Mouse (Mus musculus) layer of hippocampus, postnatal 14 days (tissue): ENCODE results near the gene Spag17. TPM values are rescaled to one million over a fixed set of nuclear protein-coding genes. Genes with fewer than 3 reads are reported as not detected.

Experiments used
- DNase-seq, 2 experiments: peaks; one replicate each; pipeline ENCODE4 v3.0.0; 2021 to 2022; ENCODE audit warnings: low spot score in 2 of 2, mixed read lengths in 1 of 2
- total RNA-seq, 2 experiments: library from RNA; stranded (reverse); gene quantifications; 2 replicates each; pipeline ENCODE4 v1.2.3; 2021

Spag17 gene
- total RNA-seq, 2 experiments from 2014 or later = 0.50 to 0.62 TPM

- no peak for DNase-seq
Observed at GRCm38 (mm10) chr3:99959805-99960485, 74.7 kb downstream of the Spag17 start.

- DNase-seq = no peak
Observed at GRCm38 (mm10) chr3:99964345-99964744, 79.1 kb downstream of the Spag17 start.

GRCm38 (mm10) chr3:99965863-99966262, 80.7 kb downstream of the Spag17 start:
- no peak for DNase-seq

GRCm38 (mm10) chr3:99966285-99966684, 81.1 kb downstream of the Spag17 start:
- DNase-seq = no peak

GRCm38 (mm10) chr3:99970766-99971165, 85.6 kb downstream of the Spag17 start:
- DNase-seq = no peak

GRCm38 (mm10) chr3:99981046-99981445, 95.8 kb downstream of the Spag17 start:
- DNase-seq = no peak

- DNase-seq = no peak
Observed at GRCm38 (mm10) chr3:100004676-100005075, 119.5 kb downstream of the Spag17 start.

- DNase-seq = no peak
Observed at GRCm38 (mm10) chr3:100009807-100010206, 124.6 kb downstream of the Spag17 start.

- no peak for DNase-seq
Observed at GRCm38 (mm10) chr3:100014110-100014509, 128.9 kb downstream of the Spag17 start.

- DNase-seq = no peak
Observed at GRCm38 (mm10) chr3:100031291-100031690, 146.1 kb downstream of the Spag17 start.

GRCm38 (mm10) chr3:100032969-100033368, 147.8 kb downstream of the Spag17 start:
- DNase-seq = peak in 1 of 2 experiments; percentile 5

GRCm38 (mm10) chr3:100034366-100034956, 149.3 kb downstream of the Spag17 start:
- no peak for DNase-seq

- no peak for DNase-seq
Observed at GRCm38 (mm10) chr3:100035097-100035496, 149.9 kb downstream of the Spag17 start.

- no peak for DNase-seq
Observed at GRCm38 (mm10) chr3:100036846-100037245, 151.6 kb downstream of the Spag17 start.

GRCm38 (mm10) chr3:100074406-100074805, 189.2 kb downstream of the Spag17 start:
- no peak for DNase-seq

- peak in 1 of 2 experiments; percentile 54 for DNase-seq
Observed at GRCm38 (mm10) chr3:100102386-100103092, 217.3 kb downstream of the Spag17 start.

- peak in 1 of 2 experiments; percentile 6 for DNase-seq
Observed at GRCm38 (mm10) chr3:100106736-100107135, 221.5 kb downstream of the Spag17 start.

- DNase-seq = no peak
Observed at GRCm38 (mm10) chr3:100118681-100119080, 233.5 kb downstream of the Spag17 start.

GRCm38 (mm10) chr3:100121961-100122360, 236.8 kb downstream of the Spag17 start:
- DNase-seq = no peak

- DNase-seq = no peak
Observed at GRCm38 (mm10) chr3:100122445-100122844, 237.2 kb downstream of the Spag17 start.

GRCm38 (mm10) chr3:100160682-100161445, 275.7 kb downstream of the Spag17 start:
- DNase-seq = no peak
